Mouse (Mus musculus) spleen, adult 2 months (tissue): Measurements from ENCODE around the gene Urah.

Experiments
- CTCF ChIP-seq: fragments of 200-500 bp; IDR thresholded peaks from 2 replicates; pipeline ENCODE4 v1.5.1; 2011; ENCODE audit warnings: mild to moderate bottlenecking, inconsistent platforms; ENCODE audit not compliant: insufficient read depth, insufficient read length, insufficient replicate concordance; ENCODE audit errors: extremely low read depth
- POLR2A ChIP-seq: fragments of 200-500 bp; IDR thresholded peaks from 2 replicates; pipeline ENCODE4 v1.6.1; 2011; ENCODE audit warnings: low read depth, low read length, inconsistent platforms

GRCm38 (mm10) chr7:140859997-140860396 lies 25.2 kb downstream of the Urah start:
- no peak for TF ChIP-seq CTCF
- no peak for TF ChIP-seq POLR2A
